11 mouse cellular contexts compared by ENCODE assay signal in genomic region chr4:100181676-100182075, GRCm38 (mm10).
DNase-seq lines count a peak whose midpoint lies in the region; ATAC-seq and TF ChIP-seq lines count a peak whose summit lies in the region.
"Had no signal": no experiment of that assay in that cellular context is flagged by ENCODE, and none has a peak within 500 bp of the region (broad histone marks: within the 10 kb centered on the region; RNA-seq: fewer than 3 reads in every experiment).

No protein-coding gene starts in this region.

- peak; percentile 24 for DNase-seq in kidney, adult 18-20 months
- DNase-seq in kidney, adult 11 months, result no peak
- DNase-seq in adrenal gland, adult (ENCODE audit: inconsistent age in 2 of 2, low spot score in 1 of 2), result peak; percentile 79 to 92
- DNase-seq in cerebellum, postnatal 25 days, result peak; percentile 57 to 69
- peak; percentile 81 for DNase-seq in heart, postnatal 4 days
- DNase-seq in natural killer cell, adult 2 months (ENCODE audit: low spot score in 2 of 2), result no peak
- no peak for DNase-seq in thymus, postnatal 10 days (ENCODE audit: low spot score in 2 of 2)
- DNase-seq: liver, embryonic 13.5 days had no signal

- no peak overlapping the region for H3K9ac ChIP-seq in intestine, postnatal 0 days (ENCODE audit: low read depth, low read length)
- H3K9ac ChIP-seq: hindbrain, embryonic 14.5 days; liver, embryonic 13.5 days had no signal

- ATAC-seq in intestine, postnatal 0 days, result no peak

- H3K9me3 ChIP-seq in intestine, postnatal 0 days (ENCODE audit: control insufficient read depth), result no peaks in the 10 kb centered on the region
- H3K9me3 ChIP-seq: liver, embryonic 13.5 days had no signal

- H3K4me3 ChIP-seq in intestine, postnatal 0 days (ENCODE audit: low read depth, low read length), result no peak overlapping the region
- H3K4me3 ChIP-seq: liver, embryonic 13.5 days had no signal

- no peak overlapping the region for H3K27ac ChIP-seq in intestine, postnatal 0 days (ENCODE audit: low read depth, low read length)
- H3K27ac ChIP-seq: hindbrain, embryonic 14.5 days; liver, embryonic 13.5 days; stomach, postnatal 0 days had no signal

- 58% methylated on average over 5 of the region's 5 CpGs for WGBS in intestine, postnatal 0 days

- H3K4me1 ChIP-seq in intestine, postnatal 0 days (replicated peaks; ENCODE audit: control insufficient read depth, insufficient read depth, low read length), result 0 out of 2 replicates have a peak, but pooled peaks cover 2% of the 10 kb centered on the region
- H3K4me1 ChIP-seq: liver, embryonic 13.5 days had no signal

- no peak overlapping the region for H3K4me2 ChIP-seq in intestine, postnatal 0 days (replicated peaks; ENCODE audit: low read depth)
- H3K4me2 ChIP-seq: hindbrain, embryonic 14.5 days; liver, embryonic 13.5 days had no signal

- H3K27me3 ChIP-seq in intestine, postnatal 0 days (replicated peaks; ENCODE audit: control insufficient read depth, insufficient read depth, low read length), result no peaks in the 10 kb centered on the region
- H3K27me3 ChIP-seq: liver, embryonic 13.5 days had no signal

- no peaks in the 10 kb centered on the region for H3K36me3 ChIP-seq in intestine, postnatal 0 days (ENCODE audit: control insufficient read depth, insufficient read depth)
- H3K36me3 ChIP-seq: liver, embryonic 13.5 days had no signal

- TF ChIP-seq CTCF in intestine, postnatal 0 days (IDR thresholded peaks at IDR 0.05; ENCODE audit: low read depth), result no peak

Comparison
In these comparisons a context has a peak if more than half of its experiments do, and no peak if none do; other contexts are left out.
1. DNase-seq: peak in kidney, adult 18-20 months (single experiment), adrenal gland, adult (2 of 2), cerebellum, postnatal 25 days (2 of 2) and heart, postnatal 4 days (single experiment); none in kidney, adult 11 months (single experiment), natural killer cell, adult 2 months (0 of 2) and thymus, postnatal 10 days (0 of 2).